Mouse (Mus musculus) CH12.LX (cell line): ENCODE results near the gene Gm20388. TPM values are rescaled to one million over a fixed set of nuclear protein-coding genes. Genes with fewer than 3 reads are reported as not detected.

Source experiments
- DNase-seq: peaks from one replicate; pipeline ENCODE4 v3.0.0-alpha.2; 2013; ENCODE audit errors: extremely low read depth
- H3K27ac ChIP-seq: 2 replicates; pipeline ENCODE4 v1.5.1; 2012; ENCODE audit warnings: low read depth, mild to moderate bottlenecking, control low read depth, moderate library complexity; ENCODE audit not compliant: insufficient read depth
- H3K27me3 ChIP-seq: replicated peaks from 2 replicates; pipeline ENCODE3; 2012; ENCODE audit warnings: inconsistent platforms
- H3K36me3 ChIP-seq, 2 experiments: replicated peaks in 1 of 2; 2 replicates each; pipeline versions ENCODE3 to v1.6.1; 2012; ENCODE audit warnings: inconsistent platforms in 1 of 2, low read length in 1 of 2, mild to moderate bottlenecking in 1 of 2, mixed read lengths in 1 of 2, moderate library complexity in 1 of 2; ENCODE audit not compliant: control insufficient read depth in 1 of 2, insufficient read depth in 1 of 2
- H3K4me1 ChIP-seq, 2 experiments: 2 replicates each; pipeline ENCODE4 v1.6.1; 2012; ENCODE audit warnings: inconsistent platforms in 1 of 2, moderate library complexity in 1 of 2; ENCODE audit not compliant: insufficient read depth in 2 of 2, control insufficient read depth in 1 of 2
- H3K4me2 ChIP-seq: 2 replicates; pipeline ENCODE4 v1.6.1; 2012; ENCODE audit warnings: low read depth, mild to moderate bottlenecking, control low read depth; ENCODE audit not compliant: poor library complexity, insufficient read depth, severe bottlenecking
- H3K4me3 ChIP-seq, 3 experiments: fragments of 150-350 bp in 1 of 3; sonication (generic) in 1 of 3; replicated peaks in 1 of 3; 2 replicates each; pipeline versions ENCODE3 to v1.5.1; 2011 to 2012; ENCODE audit warnings: low read depth in 2 of 3, low read length in 2 of 3, mild to moderate bottlenecking in 2 of 3, moderate library complexity in 2 of 3, control low read depth in 1 of 3, improper control_type of control experiment in 1 of 3, inconsistent platforms in 1 of 3, mixed read lengths in 1 of 3; ENCODE audit not compliant: poor library complexity in 1 of 3
- H3K79me2 ChIP-seq: replicated peaks from 2 replicates; pipeline ENCODE4 v1.6.1; 2012; ENCODE audit warnings: mild to moderate bottlenecking, moderate library complexity; ENCODE audit not compliant: control insufficient read depth, poor library complexity, insufficient read depth, severe bottlenecking; ENCODE audit errors: extremely low read depth
- H3K9ac ChIP-seq: 2 replicates; pipeline ENCODE4 v1.6.1; 2012; ENCODE audit warnings: low read depth, mild to moderate bottlenecking, control low read depth, moderate library complexity; ENCODE audit not compliant: insufficient read depth
- H3K9me3 ChIP-seq: replicated peaks from 2 replicates; pipeline ENCODE3; 2012; ENCODE audit warnings: low read length, inconsistent platforms, mixed read lengths
- CHD1 ChIP-seq: IDR thresholded peaks from 2 replicates; pipeline ENCODE4 v1.6.1; 2012; ENCODE audit warnings: low read depth, low read length, improper control_type of control experiment, inconsistent platforms
- E2F4 ChIP-seq: IDR thresholded peaks from 2 replicates; pipeline ENCODE4 v1.6.1; 2011; ENCODE audit warnings: low read depth, low read length, improper control_type of control experiment; ENCODE audit not compliant: insufficient replicate concordance
- ELF1 ChIP-seq: IDR thresholded peaks from 2 replicates; pipeline ENCODE4 v1.6.1; 2014; ENCODE audit warnings: low read depth, mild to moderate bottlenecking, inconsistent platforms, low read length, improper control_type of control experiment
- ETS1 ChIP-seq: conservative IDR thresholded peaks from 2 replicates; pipeline ENCODE4 v1.6.1; 2012; ENCODE audit warnings: low read depth, mild to moderate bottlenecking, inconsistent platforms, low read length, improper control_type of control experiment, moderate library complexity
- GABPA ChIP-seq: IDR thresholded peaks from 2 replicates; pipeline ENCODE4 v1.6.1; 2012; ENCODE audit warnings: low read depth, low read length, improper control_type of control experiment, inconsistent platforms; ENCODE audit not compliant: insufficient replicate concordance
- HCFC1 ChIP-seq: IDR thresholded peaks from 2 replicates; pipeline ENCODE4 v1.6.1; 2012; ENCODE audit warnings: low read depth, mild to moderate bottlenecking, inconsistent platforms, low read length, improper control_type of control experiment
- IRF4 ChIP-seq: IDR thresholded peaks from 2 replicates; pipeline ENCODE4 v1.6.1; 2014; ENCODE audit warnings: low read depth, mild to moderate bottlenecking, inconsistent platforms, low read length, improper control_type of control experiment
- JUN ChIP-seq: IDR thresholded peaks from 2 replicates; pipeline ENCODE4 v1.6.1; 2011; ENCODE audit warnings: low read depth, mild to moderate bottlenecking, low read length, improper control_type of control experiment, moderate library complexity; ENCODE audit not compliant: insufficient read depth
- KAT2A ChIP-seq: IDR thresholded peaks from 2 replicates; pipeline ENCODE4 v1.6.1; 2012; ENCODE audit warnings: low read length, improper control_type of control experiment, inconsistent platforms; ENCODE audit not compliant: insufficient replicate concordance
- MAZ ChIP-seq: IDR thresholded peaks from 2 replicates; pipeline ENCODE4 v1.6.1; 2012; ENCODE audit warnings: low read depth, mild to moderate bottlenecking, inconsistent platforms, low read length, improper control_type of control experiment, moderate library complexity
- MXI1 ChIP-seq: IDR thresholded peaks from 2 replicates; pipeline ENCODE4 v1.6.1; 2011; ENCODE audit warnings: mild to moderate bottlenecking, low read depth, low read length, improper control_type of control experiment
- MYC ChIP-seq: IDR thresholded peaks from 2 replicates; pipeline ENCODE4 v1.6.1; 2011; ENCODE audit warnings: low read depth, mild to moderate bottlenecking, improper control_type of control experiment, low read length
- PAX5 ChIP-seq: IDR thresholded peaks from 2 replicates; pipeline ENCODE4 v1.6.1; 2012; ENCODE audit warnings: low read length, inconsistent platforms, mixed read lengths
- POLR2A ChIP-seq: IDR thresholded peaks from 2 replicates; pipeline ENCODE4 v1.6.1; 2011; ENCODE audit warnings: low read depth, mild to moderate bottlenecking, improper control_type of control experiment, low read length
- POLR2AphosphoS2 ChIP-seq: IDR thresholded peaks from 2 replicates; pipeline ENCODE4 v1.6.1; 2011; ENCODE audit warnings: low read depth, low read length, improper control_type of control experiment
- RAD21 ChIP-seq: IDR thresholded peaks from 2 replicates; pipeline ENCODE4 v1.6.1; 2011; ENCODE audit warnings: low read depth, mild to moderate bottlenecking, low read length, improper control_type of control experiment, moderate library complexity
- SMC3 ChIP-seq: IDR thresholded peaks from 2 replicates; pipeline ENCODE4 v1.6.1; 2011; ENCODE audit warnings: low read depth, low read length, improper control_type of control experiment
- UBTF ChIP-seq: IDR thresholded peaks from 2 replicates; pipeline ENCODE4 v1.6.1; 2012; ENCODE audit warnings: low read depth, mild to moderate bottlenecking, inconsistent platforms, low read length, improper control_type of control experiment, moderate library complexity
- USF2 ChIP-seq: conservative IDR thresholded peaks from 2 replicates; pipeline ENCODE4 v1.6.1; 2011; ENCODE audit warnings: low read depth, low read length, improper control_type of control experiment
- ZC3H11A ChIP-seq: IDR thresholded peaks from 2 replicates; pipeline ENCODE4 v1.6.1; 2012; ENCODE audit warnings: low read depth, mild to moderate bottlenecking, inconsistent platforms, low read length, improper control_type of control experiment
- dilution Hi-C: fragments of 300-500 bp; cut with MboI; formaldehyde crosslinking; loops from 2 replicates; pipeline ENCODE4 v1.14.3; 2020; ENCODE audit warnings: low sequenced_read_pairs; ENCODE audit not compliant: extremely low pct_unique_long_range_greater_than_20kb, extremely low pct_ligation_motif_present
- in situ Hi-C: fragments of 300-500 bp; cut with MboI; formaldehyde crosslinking; loops from 3 replicates; pipeline ENCODE4 v1.14.3; 2019; ENCODE audit warnings: low sequenced_read_pairs, low pct_ligation_motif_present, low pct_unique_long_range_greater_than_20kb, mixed read lengths
- polyA plus RNA-seq: library from polyadenylated mRNA; unstranded; fragments of >175 nt; gene quantifications from 2 replicates; pipeline ENCODE4 v1.2.1, GENCODE M21; 2012; ENCODE audit warnings: low read depth; ENCODE audit not compliant: insufficient read length
- total RNA-seq, 2 experiments: library from RNA; depleted of rRNA; stranded (reverse); fragments of 300-350 nt in 1 of 2; fragments of >200 nt in 1 of 2; gene quantifications; 2 replicates each; pipeline ENCODE4 v1.2.3; 2012 to 2014

Gene Gm20388
- total and polyA plus RNA-seq, 3 experiments, result 14.8 to 26.3 (median 22.2) TPM

DNA sequence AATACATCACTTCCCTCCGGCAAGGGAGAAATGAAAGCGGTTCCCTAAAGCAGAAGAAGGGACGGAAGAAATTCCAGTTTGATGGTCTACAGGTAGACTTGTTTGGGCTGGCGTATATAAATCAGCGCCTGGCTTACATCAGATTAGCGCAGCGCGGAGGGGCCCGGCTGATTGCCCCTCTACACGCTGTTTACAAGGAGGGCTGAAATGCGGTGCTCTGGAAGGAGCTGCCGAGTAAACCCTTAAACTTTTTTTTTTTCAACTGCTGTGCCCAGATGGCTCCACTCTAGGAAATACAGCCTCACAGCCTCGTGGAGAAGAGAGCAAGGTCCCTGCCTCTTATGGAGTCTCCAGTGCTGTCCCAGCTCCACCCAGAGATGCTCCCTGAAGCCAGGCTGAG, 1070.3 kb downstream of the Gm20388 start:
- dilution Hi-C loops (no loop called here), in situ Hi-C loops (no loop called here)
- no peak overlapping the region for H3K4me3 ChIP-seq
- no peak overlapping the region for H3K9ac ChIP-seq
- H3K36me3 ChIP-seq, result no peaks in the 10 kb centered on the region
- no peaks in the 10 kb centered on the region for H3K9me3 ChIP-seq
- DNase-seq, result no peak
- TF ChIP-seq MAZ, result no peak
- TF ChIP-seq GABPA, result no peak
- TF ChIP-seq HCFC1, result no peak
- no peak for TF ChIP-seq KAT2A
- peaks cover 80% of the 10 kb centered on the region for H3K27me3 ChIP-seq
- H3K79me2 ChIP-seq, result no peaks in the 10 kb centered on the region
- peaks cover 3 to 6% of the 10 kb centered on the region in 2 experiments; a peak in 2 of 4 replicates for H3K4me1 ChIP-seq
- no peak overlapping the region for H3K4me2 ChIP-seq
- H3K27ac ChIP-seq, result no peak overlapping the region

- H3K79me2 ChIP-seq, result no peaks in the 10 kb centered on the region
- peaks cover 78% of the 10 kb centered on the region for H3K27me3 ChIP-seq
- H3K27ac ChIP-seq, result no peak overlapping the region
- DNase-seq, result no peak
- H3K4me3 ChIP-seq, result no peak overlapping the region
- H3K9ac ChIP-seq, result no peak overlapping the region
- H3K4me1 ChIP-seq, result peaks cover 2 to 3% of the 10 kb centered on the region in 2 experiments; a peak in 2 of 4 replicates
- H3K9me3 ChIP-seq, result no peaks in the 10 kb centered on the region
- H3K4me2 ChIP-seq, result no peak overlapping the region
- dilution Hi-C loops (no loop called here), in situ Hi-C loops (no loop called here)
- H3K36me3 ChIP-seq, result no peaks in the 10 kb centered on the region
- no peak for TF ChIP-seq PAX5
- TF ChIP-seq ETS1, result no peak
- TF ChIP-seq UBTF, result no peak
- TF ChIP-seq POLR2AphosphoS2, result no peak
- no peak for TF ChIP-seq USF2
- no peak for TF ChIP-seq MYC
- TF ChIP-seq IRF4, result no peak
- TF ChIP-seq MXI1, result no peak
- TF ChIP-seq ELF1, result no peak
- no peak for TF ChIP-seq RAD21
- no peak for TF ChIP-seq CHD1
- no peak for TF ChIP-seq SMC3
- no peak for TF ChIP-seq JUN
- no peak for TF ChIP-seq POLR2A
- TF ChIP-seq E2F4, result no peak
- no peak for TF ChIP-seq ZC3H11A
- no peak for TF ChIP-seq GABPA
Observed at GRCm38 (mm10) chr8:120984888-120985287, 1074.2 kb downstream of the Gm20388 start.
